Mouse (Mus musculus) adrenal gland, adult 8-10 months (tissue): ENCODE measurements around the gene Swt1. TPM values are rescaled to one million over a fixed set of nuclear protein-coding genes. Genes with fewer than 3 reads are reported as not detected.
A peak's percentile ranks its signal among the peaks of the same experiment; 100 is the strongest.
"Not testable (repeated sequence)": the region's sequence is repeated elsewhere in the genome, so short reads cannot be mapped to it uniquely, and the experiment has no call there.

ENCODE experiments used
- DNase-seq: peaks from one replicate; pipeline ENCODE4 v3.0.0; 2022
- total RNA-seq, 4 experiments: library from RNA; stranded (reverse); gene quantifications; 2 replicates each; pipeline ENCODE4 v1.2.4; 2022

Swt1 gene
- total RNA-seq, result 10 to 100 TPM; 14.2 to 39.0 (median 23.7) TPM

DNA sequence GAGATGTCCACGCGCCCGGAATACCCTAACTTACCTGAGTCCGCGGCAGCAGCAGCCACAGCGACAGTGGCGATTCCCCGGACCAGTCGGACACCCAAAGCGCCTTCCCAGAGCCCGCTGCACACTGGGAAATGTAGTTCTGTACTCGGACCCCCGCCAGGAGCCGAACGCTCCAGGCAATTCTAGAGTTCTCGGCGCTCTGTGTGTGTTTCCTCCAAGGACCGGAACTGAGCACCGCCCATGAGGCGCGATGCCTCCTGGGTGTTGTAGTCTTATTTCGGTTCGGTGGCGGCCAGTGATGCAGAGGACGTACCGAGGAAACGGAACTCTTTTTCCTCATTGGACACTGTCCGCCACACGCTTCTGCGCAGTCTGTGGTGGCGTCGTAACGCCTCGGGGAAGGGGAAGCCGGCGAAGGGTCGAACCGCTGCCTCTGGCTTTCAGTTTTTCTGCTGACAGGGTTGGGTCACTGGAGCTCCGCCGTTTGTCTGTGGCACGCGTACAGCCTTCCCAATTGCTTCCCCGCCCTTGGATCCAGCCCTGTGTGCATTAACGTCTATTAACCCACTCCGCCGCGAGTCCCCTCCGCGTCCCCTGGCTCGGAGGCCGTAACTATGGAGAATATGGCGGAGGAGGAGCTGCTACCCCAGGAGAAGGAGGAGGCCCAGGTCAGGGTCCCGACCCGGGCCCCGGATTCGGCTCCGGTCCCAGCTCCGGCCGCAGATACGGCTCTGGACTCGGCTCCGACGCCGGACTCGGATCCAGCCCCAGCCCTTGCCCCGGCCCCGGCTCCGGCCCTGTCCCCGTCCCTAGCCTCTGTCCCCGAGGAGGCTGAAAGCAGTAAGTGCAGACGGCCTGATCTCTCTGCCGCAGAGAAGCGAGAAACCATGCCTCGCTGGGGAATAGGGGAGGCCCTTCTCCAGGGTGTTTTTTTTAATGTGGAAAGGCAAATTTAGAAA, at the start of gene Swt1, which contains the start of gene Trmt1l:
Gene Swt1, minus strand, starts transcription at position 193 of the 959 bp plus-strand sequence.
Gene Trmt1l, plus strand, starts transcription at position 280 of the 959 bp plus-strand sequence.
- peak; percentile 99 for DNase-seq

DNA sequence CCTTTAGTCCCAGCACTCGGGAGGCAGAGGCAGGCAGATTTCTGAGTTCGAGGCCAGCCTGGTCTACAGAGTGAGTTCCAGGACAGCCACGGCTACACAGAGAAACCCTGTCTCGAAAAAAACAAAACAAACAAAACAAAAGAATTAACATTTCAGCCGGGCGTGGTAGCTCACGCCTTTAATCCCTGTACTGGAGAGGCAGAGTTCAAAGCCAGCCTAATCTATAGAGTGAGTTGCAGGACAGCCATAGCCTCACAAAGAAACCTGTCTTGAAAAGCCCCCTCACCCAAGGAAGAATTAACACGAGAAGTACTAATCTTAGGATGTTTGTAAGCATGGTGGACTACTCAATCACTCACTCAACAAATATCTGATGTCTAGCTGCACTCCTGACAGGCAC, 44.1 kb upstream of the Swt1 start:
- DNase-seq, result not testable (repeated sequence)

DNA sequence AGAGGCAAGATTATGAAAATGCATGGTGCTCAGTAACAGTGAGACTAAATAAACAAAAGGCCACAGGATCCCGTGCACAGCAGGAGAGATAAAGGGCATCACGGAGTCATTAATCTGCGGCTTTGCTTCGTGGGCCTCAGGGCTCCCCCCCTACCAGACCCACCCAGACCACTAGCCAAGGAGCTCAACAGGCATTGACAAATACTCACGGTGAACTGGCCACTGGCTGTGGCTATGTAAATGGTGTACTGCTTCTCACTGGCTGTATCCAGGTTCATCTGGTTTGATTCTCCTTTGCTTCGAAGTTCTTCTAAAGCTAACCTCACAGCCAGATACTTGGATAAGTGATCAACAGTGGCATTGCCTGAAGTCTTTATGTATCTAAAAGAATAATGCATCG, 43.2 kb upstream of the Swt1 start:
- no peak for DNase-seq

DNA sequence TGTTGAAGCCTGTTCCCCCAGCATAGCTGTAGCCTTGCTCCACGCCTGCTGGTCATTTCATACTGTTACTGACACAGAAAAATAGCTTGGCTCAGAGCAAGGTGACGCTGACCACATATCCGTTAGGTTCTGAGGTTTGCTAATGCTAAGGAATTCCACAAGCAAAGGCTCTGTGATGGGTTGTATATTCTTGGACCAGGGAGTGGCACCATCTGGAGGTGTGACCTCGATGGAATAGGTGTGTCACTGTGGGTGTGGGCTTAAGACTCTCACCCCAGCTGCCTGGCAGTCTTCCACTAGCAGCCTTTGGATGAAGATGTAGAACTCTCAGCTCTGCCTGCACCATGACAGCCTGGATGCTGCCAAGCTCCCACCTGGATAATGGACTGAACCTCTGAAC, 38.3 kb upstream of the Swt1 start:
- no peak for DNase-seq

DNA sequence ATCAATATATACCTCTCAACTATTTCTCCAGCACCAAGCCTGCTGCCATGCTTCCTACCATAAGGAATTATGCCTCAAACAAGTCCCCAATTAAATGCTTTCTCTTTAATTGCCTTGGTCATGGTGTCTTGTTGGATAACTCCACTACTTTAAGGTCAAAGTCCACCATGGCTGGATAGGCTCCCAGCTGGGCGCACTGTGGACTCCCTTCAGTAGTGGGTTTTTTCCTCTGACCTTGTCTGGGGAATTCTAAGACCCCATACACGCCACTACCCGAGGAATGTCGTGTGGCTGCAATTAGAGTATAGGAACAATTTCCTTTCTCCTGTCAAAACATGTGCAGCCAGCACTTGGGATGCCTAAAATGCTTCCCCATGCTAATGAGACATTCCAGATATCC, 36.7 kb upstream of the Swt1 start:
- no peak for DNase-seq

DNA sequence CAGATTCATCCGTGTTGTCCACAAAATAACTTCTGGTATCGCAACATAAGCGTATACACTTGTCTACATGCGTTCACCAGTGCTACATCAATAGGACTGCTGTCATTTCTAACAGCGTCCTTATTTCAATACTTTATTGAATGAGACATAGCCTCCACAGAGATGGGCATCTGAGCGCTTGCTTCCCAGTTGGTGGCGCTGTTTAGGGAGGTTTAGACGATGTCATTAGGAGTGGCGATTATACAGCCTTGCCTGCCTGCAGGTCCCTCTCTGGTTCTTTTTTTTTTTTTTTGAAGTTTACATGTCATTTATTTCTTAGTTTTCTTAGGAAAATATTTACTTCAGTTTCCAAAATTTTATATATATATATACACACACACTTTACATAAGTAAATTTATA, 33.0 kb upstream of the Swt1 start:
- DNase-seq, result no peak

DNA sequence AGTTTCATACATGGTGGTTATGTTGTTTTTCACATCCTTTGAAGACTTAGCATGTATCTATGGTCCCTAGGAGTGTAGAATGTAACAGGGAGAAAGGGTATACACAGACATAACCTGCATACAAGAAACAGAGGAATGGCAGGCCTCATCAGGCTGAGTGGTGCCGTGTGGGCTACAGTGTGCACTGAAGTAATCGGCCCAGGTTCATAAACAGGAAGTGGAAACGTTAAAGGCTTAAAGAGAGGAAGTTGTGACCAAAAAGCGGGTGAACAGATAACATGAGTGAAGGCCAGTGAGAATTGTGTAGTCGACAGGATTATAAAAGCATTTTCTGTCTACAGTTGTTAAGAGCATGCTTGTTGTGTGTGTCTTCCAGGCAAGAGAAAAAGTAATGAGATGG, 28.8 kb upstream of the Swt1 start:
- no peak for DNase-seq

DNA sequence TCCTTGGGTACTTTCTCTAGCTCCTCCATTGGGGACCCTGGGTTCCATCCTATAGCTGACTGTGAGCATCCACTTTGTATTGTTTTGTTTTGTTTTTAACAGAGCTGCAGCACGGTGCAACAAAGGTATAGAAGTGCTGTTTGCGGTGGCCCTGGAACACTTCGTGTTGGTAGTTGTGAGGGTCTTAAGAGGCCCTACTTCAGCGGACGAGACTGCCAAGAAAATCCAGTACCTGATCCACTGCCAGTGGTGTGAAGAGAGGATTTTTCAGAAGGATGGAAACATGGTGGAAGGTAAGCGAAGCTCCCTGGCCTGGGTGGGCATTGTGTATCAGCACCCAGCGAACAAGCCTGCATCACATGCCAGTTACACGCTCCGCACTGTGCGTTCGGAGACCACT, 23.7 kb upstream of the Swt1 start:
- DNase-seq, result no peak

DNA sequence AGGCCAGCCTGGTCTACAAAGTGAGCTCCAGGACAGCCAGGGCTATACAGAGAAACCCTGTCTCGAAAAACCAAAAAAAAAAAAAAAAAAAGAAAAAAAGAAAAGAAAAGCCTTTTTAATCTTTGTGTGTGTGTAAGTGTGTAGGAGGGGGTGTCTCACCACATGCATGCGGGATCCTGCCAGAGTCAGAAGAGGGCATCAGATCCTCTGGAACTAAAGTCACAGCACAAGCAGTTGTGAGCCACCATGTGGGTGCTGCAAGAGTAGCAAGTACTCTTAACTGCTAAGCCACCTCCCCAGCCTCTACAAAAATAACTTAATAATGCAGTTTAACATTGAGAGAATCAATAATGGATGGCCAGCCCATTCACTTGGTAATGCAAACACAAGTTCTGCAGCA, 22.6 kb upstream of the Swt1 start:
- DNase-seq, result no peak

DNA sequence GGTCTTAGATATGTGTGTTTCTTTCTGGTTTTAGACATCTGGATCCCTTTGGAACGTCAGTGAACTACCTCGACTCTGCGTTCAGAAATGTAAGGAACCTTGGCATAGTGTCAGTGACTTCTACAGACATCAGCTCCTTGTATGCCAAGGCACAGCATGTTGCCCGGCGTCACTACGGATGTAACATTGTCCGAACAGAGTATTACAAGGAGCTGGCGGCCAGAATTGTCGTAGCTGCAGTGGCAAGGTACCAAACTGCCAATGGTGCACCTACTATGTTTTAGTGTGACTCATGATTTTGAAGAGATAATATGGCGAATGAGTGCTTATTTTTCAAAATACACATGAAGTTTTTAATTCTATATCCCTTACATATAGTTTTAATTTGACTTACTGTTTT, 21.6 kb upstream of the Swt1 start:
- DNase-seq, result no peak

DNA sequence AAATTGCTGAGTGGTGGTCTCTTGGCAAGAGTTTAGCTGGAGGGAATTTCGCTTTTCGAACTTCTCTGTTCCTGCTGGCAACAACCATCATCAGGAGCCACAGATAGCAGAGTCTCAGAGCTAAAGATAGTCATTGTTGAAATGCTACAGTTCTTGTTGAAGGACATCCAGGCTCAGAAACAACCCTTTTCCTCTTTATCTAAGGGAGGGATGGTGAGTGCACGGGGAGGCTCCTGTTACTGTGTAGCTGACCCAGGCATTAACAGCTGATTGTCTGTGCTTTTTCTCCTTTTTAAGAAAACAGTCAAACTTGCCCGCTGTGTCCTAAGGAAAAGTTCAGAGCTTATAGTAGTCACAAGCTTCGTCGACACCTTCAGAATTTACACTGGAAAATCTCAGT, 7.2 kb upstream of the Swt1 start:
- no peak for DNase-seq

DNA sequence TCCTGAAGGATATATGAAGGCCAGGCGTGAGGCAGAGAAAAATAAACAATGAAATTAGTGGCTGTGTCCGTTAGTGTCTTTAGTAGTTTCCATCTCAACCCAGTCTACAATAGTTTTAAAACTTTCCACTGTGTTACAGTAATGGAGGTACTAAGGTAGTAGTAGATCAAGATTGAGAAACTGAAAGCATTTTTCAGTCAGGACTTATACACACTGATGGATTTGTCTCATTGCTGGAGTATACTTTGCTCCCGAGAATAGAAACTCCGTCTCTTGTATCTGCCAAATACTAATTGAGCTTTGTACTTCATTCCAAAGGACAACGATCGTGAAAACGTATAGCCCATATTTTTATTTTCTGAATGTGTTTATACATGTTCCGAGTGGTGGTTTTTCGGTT, 1.1 kb upstream of the Swt1 start:
- DNase-seq, result no peak

DNA sequence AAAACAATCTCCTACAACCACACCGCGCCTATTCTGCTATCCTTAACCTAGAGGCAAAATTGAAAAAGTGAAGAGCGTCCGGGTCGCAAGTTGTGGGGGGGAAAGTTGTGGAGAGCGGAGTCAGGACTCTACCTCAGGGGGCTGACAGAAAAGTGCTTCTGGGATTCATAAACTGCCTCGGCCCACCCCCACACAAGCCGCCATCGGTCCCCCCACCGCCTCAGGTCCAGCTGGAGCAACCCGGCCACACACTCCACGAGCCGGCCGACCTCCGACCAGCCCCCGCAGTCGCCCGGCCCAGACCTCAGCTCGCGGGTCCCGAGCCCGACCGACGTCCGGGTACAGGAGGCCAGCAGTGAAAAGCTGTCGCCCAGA, 380 bp downstream of the Swt1 start:
- no peak for DNase-seq

DNA sequence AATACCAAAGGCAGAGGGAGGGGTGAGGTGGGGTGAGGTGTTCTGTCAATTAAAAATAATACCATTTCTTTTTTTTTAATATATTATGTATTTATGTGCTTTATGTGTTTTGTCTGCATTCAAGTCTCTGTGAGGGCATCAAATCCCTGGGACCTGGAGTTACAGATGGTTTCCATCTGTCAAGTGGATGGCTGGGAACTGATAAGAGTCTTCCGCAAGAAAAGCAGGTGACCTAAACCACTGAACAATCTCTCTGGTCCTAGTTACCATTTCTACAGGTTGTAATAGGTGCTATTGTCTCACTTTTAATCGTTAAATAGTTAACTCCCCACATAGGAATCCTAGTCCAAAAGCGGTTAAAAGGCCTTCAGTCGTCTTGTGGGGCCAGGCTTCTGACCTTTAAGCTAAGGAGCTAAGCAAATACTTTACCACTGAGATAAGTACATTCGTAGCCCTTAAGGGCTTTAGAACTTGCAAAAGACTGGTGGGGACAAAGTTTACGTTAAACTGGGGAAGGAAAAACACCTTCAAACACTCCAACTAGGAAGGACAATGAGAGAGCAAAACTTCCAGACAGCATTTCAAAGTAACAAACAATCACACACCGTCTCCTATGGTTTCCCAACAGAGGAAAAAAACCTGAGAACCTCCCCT, 1.2 kb downstream of the Swt1 start:
- no peak for DNase-seq

DNA sequence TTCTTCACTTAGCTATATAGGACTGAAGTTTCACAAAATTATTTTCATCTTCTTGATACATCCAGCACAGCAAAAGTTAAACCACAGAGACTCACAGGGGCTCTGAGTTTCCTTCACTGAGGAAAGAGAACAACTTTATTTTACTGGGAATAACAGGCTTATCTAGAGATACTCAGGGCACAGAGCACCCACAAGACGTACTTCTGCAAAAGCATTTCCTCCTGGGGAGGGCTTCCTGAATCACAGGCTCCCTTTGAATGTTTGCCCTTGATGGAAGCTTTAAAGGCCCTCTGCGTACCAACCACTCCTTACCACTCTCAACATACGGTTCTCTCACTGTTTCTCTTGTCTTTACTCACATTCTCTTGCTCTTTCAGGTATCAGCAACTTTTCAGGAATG, 6.1 kb downstream of the Swt1 start:
- no peak for DNase-seq

DNA sequence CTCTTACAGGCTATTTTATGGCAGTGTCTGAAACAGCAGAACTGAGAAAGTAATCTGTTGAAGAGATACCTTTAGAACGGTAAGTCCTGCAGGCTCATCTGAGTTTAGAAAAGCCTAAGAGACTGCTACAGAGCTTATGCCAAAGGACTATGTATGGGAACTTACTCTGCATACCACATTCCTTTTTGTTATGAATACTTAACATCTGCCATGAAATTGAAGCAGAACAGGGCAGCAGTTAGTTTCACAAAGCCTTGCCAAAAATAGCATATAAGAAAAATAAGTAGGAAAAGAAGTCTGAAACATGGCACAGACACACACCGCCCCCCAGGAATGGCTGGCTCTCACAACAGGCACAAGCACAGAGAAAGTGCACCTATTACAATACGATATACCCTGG, 18.4 kb downstream of the Swt1 start:
- no peak for DNase-seq

DNA sequence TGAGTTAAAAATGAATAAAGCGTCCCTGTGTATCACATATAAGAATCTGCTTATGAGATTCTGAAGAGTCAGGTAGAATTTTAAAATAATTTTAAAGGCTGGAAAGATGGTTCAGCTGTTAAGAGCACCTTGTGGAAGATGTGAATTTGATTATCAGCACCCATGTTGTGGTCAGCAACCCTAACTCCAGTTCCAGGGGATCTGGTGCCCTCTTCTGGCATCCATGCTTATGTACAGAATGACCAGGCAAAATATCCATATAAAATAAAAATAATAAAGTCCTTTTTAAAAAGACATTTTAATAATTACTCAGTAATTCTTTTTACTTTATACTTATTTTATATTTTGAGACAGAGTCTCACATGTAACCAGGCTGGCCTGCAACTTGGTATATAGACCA, 38.2 kb downstream of the Swt1 start:
- no peak for DNase-seq

DNA sequence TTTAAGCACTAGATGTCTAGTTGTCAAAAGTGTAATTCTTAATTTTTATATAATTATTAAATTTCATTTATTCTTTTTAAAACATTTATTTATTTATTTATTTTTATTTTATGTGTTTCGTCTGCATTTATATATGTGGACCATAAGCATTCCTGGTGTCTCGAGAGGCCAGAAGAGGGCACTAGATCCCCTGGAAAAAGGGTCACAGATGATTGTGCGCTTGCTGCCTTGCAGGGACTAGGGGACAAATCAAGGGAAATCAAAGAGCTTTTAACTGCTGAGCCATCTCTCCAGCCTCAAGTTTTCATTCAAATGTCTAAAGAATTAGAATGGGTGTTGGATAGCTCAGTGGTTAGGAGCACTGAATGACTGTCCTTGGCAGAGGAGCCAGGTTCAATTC, 50.9 kb downstream of the Swt1 start:
- no peak for DNase-seq

DNA sequence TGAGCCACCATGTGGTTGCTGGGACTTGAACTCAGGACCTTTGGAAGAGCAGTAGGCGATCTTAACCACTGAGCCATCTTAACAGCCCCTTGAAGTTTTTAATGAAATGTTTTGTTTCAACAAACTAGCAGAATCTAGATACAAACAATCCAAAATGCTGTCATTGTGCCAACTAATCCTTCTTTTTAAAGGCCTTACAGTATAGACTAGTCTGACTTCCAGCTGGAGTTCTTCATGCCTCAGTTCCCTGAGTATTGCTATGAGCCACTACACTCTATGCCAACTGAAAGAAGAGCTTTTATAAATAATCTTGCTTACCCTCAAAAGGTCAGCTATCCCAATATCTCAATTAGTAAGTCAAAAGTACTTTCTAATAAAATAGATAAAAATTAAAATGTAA, 55.4 kb downstream of the Swt1 start:
- DNase-seq, result no peak

DNA sequence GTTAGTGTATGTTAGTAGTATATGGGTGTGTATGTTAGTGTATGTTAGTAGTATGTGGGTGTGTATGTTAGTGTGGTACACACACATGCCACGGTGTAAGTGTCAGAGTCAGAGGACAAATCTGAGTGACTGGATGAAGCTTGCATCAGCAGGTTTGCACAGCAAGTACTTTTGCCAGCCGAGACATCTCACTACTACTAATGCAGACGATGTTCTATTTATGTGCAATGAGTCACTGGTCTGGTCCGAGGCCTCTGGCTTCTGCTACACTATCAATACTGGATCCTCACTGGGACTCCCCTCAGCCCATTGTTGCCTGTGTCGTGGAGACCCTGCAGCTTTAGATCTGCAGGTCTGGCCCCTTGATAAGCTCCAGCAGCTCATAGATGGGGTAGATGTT, 56.7 kb downstream of the Swt1 start:
- no peak for DNase-seq

DNA sequence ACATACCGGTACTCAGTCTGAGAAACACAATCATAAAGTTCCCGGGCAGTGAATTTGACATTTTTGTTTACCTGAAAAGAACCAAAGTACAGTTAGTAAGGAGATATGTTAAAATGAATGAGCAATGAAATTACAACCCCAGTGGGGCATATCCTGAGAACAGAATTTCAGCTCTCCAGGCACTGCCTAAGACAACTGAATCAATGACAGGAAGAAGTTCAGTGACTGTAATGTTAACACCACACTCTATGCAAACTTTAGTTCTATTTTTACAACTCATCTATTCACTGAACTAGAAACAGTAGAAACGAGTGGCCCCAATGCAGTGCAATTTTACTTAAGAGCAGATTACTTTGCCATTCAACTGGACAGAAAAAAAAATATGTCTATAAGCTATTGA, 57.7 kb downstream of the Swt1 start:
- no peak for DNase-seq

DNA sequence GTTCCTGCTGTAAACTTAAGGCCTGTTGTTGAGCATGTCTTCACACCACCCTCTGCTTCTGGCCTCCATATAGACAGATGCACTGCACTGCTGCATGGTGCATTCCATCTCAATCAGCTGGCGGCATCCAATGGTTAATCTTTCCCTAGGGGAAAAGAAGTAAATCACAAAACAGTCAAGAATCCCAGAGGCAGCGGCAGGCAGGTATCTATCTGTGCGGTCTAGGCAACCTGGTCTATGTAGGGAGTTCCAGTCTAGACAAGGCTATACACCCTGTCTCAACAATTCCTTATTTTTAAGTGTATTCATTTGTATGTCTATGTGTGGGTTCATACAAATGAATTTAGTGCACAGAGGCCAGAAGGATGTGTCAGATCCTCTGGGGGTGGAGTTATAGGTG, 59.8 kb downstream of the Swt1 start:
- DNase-seq, result no peak

DNA sequence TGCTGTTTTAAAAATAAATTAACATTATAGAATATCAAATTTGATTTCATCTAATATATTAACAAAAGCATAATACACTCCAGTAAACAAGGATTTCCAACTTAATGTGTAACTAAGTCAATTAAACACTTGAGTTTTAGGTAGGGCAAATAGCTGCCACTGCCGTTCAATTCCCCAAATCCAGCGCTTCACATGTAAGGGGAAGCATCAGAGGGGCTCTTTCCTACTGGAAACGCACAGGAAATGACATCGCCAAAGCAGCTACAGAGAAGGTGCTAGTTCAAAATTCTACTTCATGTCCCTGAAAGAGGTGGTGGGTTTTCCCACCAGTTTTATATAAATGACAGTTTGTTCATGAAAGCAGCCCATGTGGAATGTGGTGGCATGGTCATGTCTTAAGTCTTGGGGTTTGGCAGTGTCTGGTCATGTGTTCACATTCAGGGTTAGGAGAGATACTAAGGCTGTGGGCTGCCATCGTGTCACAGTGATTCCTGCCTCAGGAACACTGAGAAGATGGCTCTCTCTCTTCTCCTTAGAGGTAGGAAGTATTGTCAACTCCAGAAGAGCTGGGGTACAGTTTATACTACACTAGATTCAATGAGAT, 60.4 kb downstream of the Swt1 start:
- DNase-seq, result no peak
